Mouse (Mus musculus): Measurements from ENCODE around the gene Rps25. TPM values are rescaled to one million over a fixed set of nuclear protein-coding genes. Genes with fewer than 3 reads are reported as not detected.
"Not testable (repeated sequence)": the region's sequence is repeated elsewhere in the genome, so short reads cannot be mapped to it uniquely, and the experiment has no call there.

The Rps25 gene
- 1,506 and 1,598 TPM in 2 replicates for polyA plus RNA-seq (2015; fragmentation: Nextera tagmentation; extraction: Ambion mirVana)

GRCm38 (mm10) chr9:44406906-44407751 lies at the start of gene Rps25, which contains the start of gene Trappc4:
Rps25 (plus strand) TSS chr9:44407139.
Trappc4 (minus strand) TSS chr9:44407600.
- WGBS = under 1% methylated on average over 51 of the region's 51 CpGs
- Histone ChIP-seq H3K36me3 (ENCODE audit: control insufficient read depth, insufficient read depth, low read length) (peaks cover 29% of the 10 kb centered on the region), H3K27ac (ENCODE audit: low read length) (peak within 1 kb of the TSS; percentile 97)

GRCm38 (mm10) chr9:44357207-44357606 lies 49.7 kb upstream of the Rps25 start:
- Histone ChIP-seq H3K9me3 (replicated peaks; ENCODE audit: control insufficient read depth, low read length) (no peaks in the 10 kb centered on the region), H3K27ac (ENCODE audit: low read length) (no peak overlapping the region), H3K9ac (ENCODE audit: low read length) (no peak overlapping the region), H3K4me3 (replicated peaks; ENCODE audit: low read length) (no peak overlapping the region), H3K27me3 (ENCODE audit: control insufficient read depth, insufficient read depth, low read length) (no peaks in the 10 kb centered on the region), H3K4me1 (ENCODE audit: control insufficient read depth, insufficient read depth, low read length) (peaks cover 8% of the 10 kb centered on the region), H3K36me3 (ENCODE audit: control insufficient read depth, insufficient read depth, low read length) (peaks cover 57% of the 10 kb centered on the region), H3K4me2 (ENCODE audit: low read depth, low read length) (no peak overlapping the region)
- no peak for ATAC-seq (ENCODE audit: insufficient read depth, low FRiP score)
- WGBS = 69% methylated on average over 4 of the region's 4 CpGs

More at GRCm38 (mm10) chr9:44406906-44407751, at the start of gene Rps25, which contains the start of gene Trappc4:
- Histone ChIP-seq H3K9ac (ENCODE audit: low read length) (peak within 1 kb of the TSS; percentile 93), H3K9me3 (replicated peaks; ENCODE audit: control insufficient read depth, low read length) (no peaks in the 10 kb centered on the region), H3K4me1 (ENCODE audit: control insufficient read depth, insufficient read depth, low read length) (peaks cover 4% of the 10 kb centered on the region; the same call in 1 of the 2 replicates), H3K4me3 (replicated peaks; ENCODE audit: low read length) (peak within 1 kb of the TSS; percentile 84), H3K4me2 (ENCODE audit: low read depth, low read length) (peak within 1 kb of the TSS; percentile 81), H3K27me3 (ENCODE audit: control insufficient read depth, insufficient read depth, low read length) (no peaks in the 10 kb centered on the region)
- ATAC-seq (ENCODE audit: insufficient read depth, low FRiP score) = peak; percentile 96

- WGBS = under 1% methylated on average over 44 of the region's 44 CpGs
Measured at GRCm38 (mm10) chr9:44361190-44361917, 45.6 kb upstream of the Rps25 start, which contains the start of gene Vps11. Vps11 (minus strand) TSS chr9:44361670.

GRCm38 (mm10) chr9:44361931-44362330 lies 45.0 kb upstream of the Rps25 start:
- Histone ChIP-seq H3K27ac (ENCODE audit: low read length) (peak overlapping the region; percentile 53), H3K9ac (ENCODE audit: low read length) (peak overlapping the region; percentile 56), H3K4me2 (ENCODE audit: low read depth, low read length) (peak overlapping the region; percentile 78), H3K36me3 (ENCODE audit: control insufficient read depth, insufficient read depth, low read length) (peaks cover 16% of the 10 kb centered on the region), H3K4me3 (replicated peaks; ENCODE audit: low read length) (peak overlapping the region; percentile 81)
- not testable (repeated sequence) for H3K4me1 ChIP-seq (ENCODE audit: control insufficient read depth, insufficient read depth, low read length); H3K27me3 ChIP-seq (ENCODE audit: control insufficient read depth, insufficient read depth, low read length); H3K9me3 ChIP-seq (replicated peaks; ENCODE audit: control insufficient read depth, low read length)
- peak; percentile 39; the same call in 1 of the 2 replicates for ATAC-seq (ENCODE audit: insufficient read depth, low FRiP score)
- 37% methylated on average over 4 of the region's 4 CpGs for WGBS

More at GRCm38 (mm10) chr9:44361190-44361917, 45.6 kb upstream of the Rps25 start, which contains the start of gene Vps11:
- ATAC-seq (ENCODE audit: insufficient read depth, low FRiP score) = peak; percentile 94
- Histone ChIP-seq H3K4me3 (replicated peaks; ENCODE audit: low read length) (peak within 1 kb of the TSS; percentile 81), H3K36me3 (ENCODE audit: control insufficient read depth, insufficient read depth, low read length) (peaks cover 22% of the 10 kb centered on the region), H3K27ac (ENCODE audit: low read length) (peak within 1 kb of the TSS; percentile 72), H3K4me1 (ENCODE audit: control insufficient read depth, insufficient read depth, low read length) (peaks cover 8% of the 10 kb centered on the region), H3K4me2 (ENCODE audit: low read depth, low read length) (peak within 1 kb of the TSS; percentile 78), H3K9me3 (replicated peaks; ENCODE audit: control insufficient read depth, low read length) (no peaks in the 10 kb centered on the region), H3K9ac (ENCODE audit: low read length) (peak within 1 kb of the TSS; percentile 80), H3K27me3 (ENCODE audit: control insufficient read depth, insufficient read depth, low read length) (no peaks in the 10 kb centered on the region)

GRCm38 (mm10) chr9:44364480-44364879 lies 42.5 kb upstream of the Rps25 start:
- Histone ChIP-seq H3K9ac (ENCODE audit: low read length) (no peak overlapping the region), H3K4me3 (replicated peaks; ENCODE audit: low read length) (no peak overlapping the region), H3K4me1 (ENCODE audit: control insufficient read depth, insufficient read depth, low read length) (peaks cover 8% of the 10 kb centered on the region), H3K27ac (ENCODE audit: low read length) (no peak overlapping the region), H3K4me2 (ENCODE audit: low read depth, low read length) (no peak overlapping the region), H3K9me3 (replicated peaks; ENCODE audit: control insufficient read depth, low read length) (no peaks in the 10 kb centered on the region), H3K36me3 (ENCODE audit: control insufficient read depth, insufficient read depth, low read length) (no peaks in the 10 kb centered on the region), H3K27me3 (ENCODE audit: control insufficient read depth, insufficient read depth, low read length) (no peaks in the 10 kb centered on the region)
- no peak for ATAC-seq (ENCODE audit: insufficient read depth, low FRiP score)
- WGBS = 62% methylated on average over 3 of the region's 3 CpGs

- no peak overlapping the region for H3K4me2 ChIP-seq (ENCODE audit: low read depth, low read length)
- 0 out of 2 replicates have a peak, but pooled peaks cover 2% of the 10 kb centered on the region for H3K9me3 ChIP-seq (replicated peaks; ENCODE audit: control insufficient read depth, low read length)
- no peak overlapping the region for H3K4me3 ChIP-seq (replicated peaks; ENCODE audit: low read length)
- no peak overlapping the region for H3K27ac ChIP-seq (ENCODE audit: low read length)
- H3K27me3 ChIP-seq (ENCODE audit: control insufficient read depth, insufficient read depth, low read length) = no peaks in the 10 kb centered on the region
- no peaks in the 10 kb centered on the region for H3K36me3 ChIP-seq (ENCODE audit: control insufficient read depth, insufficient read depth, low read length)
- H3K4me1 ChIP-seq (ENCODE audit: control insufficient read depth, insufficient read depth, low read length) = peaks cover 2% of the 10 kb centered on the region
- ATAC-seq (ENCODE audit: insufficient read depth, low FRiP score) = no peak
- no peak overlapping the region for H3K9ac ChIP-seq (ENCODE audit: low read length)
Measured at GRCm38 (mm10) chr9:44373386-44373785, 33.6 kb upstream of the Rps25 start.

GRCm38 (mm10) chr9:44376141-44376540 lies 30.8 kb upstream of the Rps25 start:
- Histone ChIP-seq H3K27me3 (ENCODE audit: control insufficient read depth, insufficient read depth, low read length) (no peaks in the 10 kb centered on the region), H3K36me3 (ENCODE audit: control insufficient read depth, insufficient read depth, low read length) (no peaks in the 10 kb centered on the region), H3K27ac (ENCODE audit: low read length) (no peak overlapping the region), H3K4me2 (ENCODE audit: low read depth, low read length) (no peak overlapping the region), H3K4me1 (ENCODE audit: control insufficient read depth, insufficient read depth, low read length) (peaks cover 12% of the 10 kb centered on the region), H3K4me3 (replicated peaks; ENCODE audit: low read length) (no peak overlapping the region), H3K9ac (ENCODE audit: low read length) (no peak overlapping the region), H3K9me3 (replicated peaks; ENCODE audit: control insufficient read depth, low read length) (0 out of 2 replicates have a peak, but pooled peaks cover 2% of the 10 kb centered on the region)
- 81% methylated on average over 6 of the region's 6 CpGs for WGBS
- ATAC-seq (ENCODE audit: insufficient read depth, low FRiP score) = no peak

- ATAC-seq (ENCODE audit: insufficient read depth, low FRiP score); H3K9me3 ChIP-seq (replicated peaks; ENCODE audit: control insufficient read depth, low read length); H3K4me2 ChIP-seq (ENCODE audit: low read depth, low read length); H3K27ac ChIP-seq (ENCODE audit: low read length); H3K4me3 ChIP-seq (replicated peaks; ENCODE audit: low read length); H3K9ac ChIP-seq (ENCODE audit: low read length); H3K27me3 ChIP-seq (ENCODE audit: control insufficient read depth, insufficient read depth, low read length); H3K36me3 ChIP-seq (ENCODE audit: control insufficient read depth, insufficient read depth, low read length): not testable (repeated sequence)
- 79% methylated on average over 2 of the region's 2 CpGs for WGBS
- peaks cover 12% of the 10 kb centered on the region for H3K4me1 ChIP-seq (ENCODE audit: control insufficient read depth, insufficient read depth, low read length)
Measured at GRCm38 (mm10) chr9:44377335-44377734, 29.6 kb upstream of the Rps25 start.
